Mouse (Mus musculus) lung, embryonic 16.5 days (tissue): Measurements from ENCODE around the gene Olfr544. TPM values are rescaled to one million over a fixed set of nuclear protein-coding genes. Genes with fewer than 3 reads are reported as not detected.
A peak's percentile ranks its signal among the peaks of the same experiment; 100 is the strongest.

Experiments
- ATAC-seq: fragments of 200-750 bp; cut with Nextera tagmentation; 2 replicates; pipeline ENCODE4 v1.8.0; 2017; ENCODE audit warnings: low read depth, mild to moderate bottlenecking, moderate library complexity
- H3K27ac ChIP-seq: fragments of 300-500 bp; sonication (generic); 2 replicates; pipeline ENCODE4 v1.5.1; 2014; ENCODE audit warnings: mild to moderate bottlenecking, control low read depth, low read length
- H3K27me3 ChIP-seq: fragments of 300-500 bp; sonication (generic); 2 replicates; pipeline ENCODE4 v1.6.1; 2014; ENCODE audit warnings: low read depth, low read length, mixed read lengths; ENCODE audit not compliant: control insufficient read depth, insufficient read depth
- H3K36me3 ChIP-seq: fragments of 300-500 bp; sonication (generic); 2 replicates; pipeline ENCODE4 v1.6.1; 2014; ENCODE audit warnings: low read length; ENCODE audit not compliant: control insufficient read depth, insufficient read depth
- H3K4me1 ChIP-seq: fragments of 300-500 bp; sonication (generic); replicated peaks from 2 replicates; pipeline ENCODE4 v1.6.1; 2014; ENCODE audit warnings: low read length, mixed read lengths; ENCODE audit not compliant: control insufficient read depth, insufficient read depth
- H3K4me2 ChIP-seq: fragments of 300-500 bp; sonication (generic); 2 replicates; pipeline ENCODE4 v1.6.1; 2014; ENCODE audit warnings: low read depth, low read length, control low read depth
- H3K4me3 ChIP-seq: fragments of 300-500 bp; sonication (generic); 2 replicates; pipeline ENCODE4 v1.5.1; 2014; ENCODE audit warnings: mild to moderate bottlenecking, low read length, control low read depth
- H3K9ac ChIP-seq: fragments of 300-500 bp; sonication (generic); 2 replicates; pipeline ENCODE4 v1.6.1; 2014; ENCODE audit warnings: low read length, control low read depth
- H3K9me3 ChIP-seq: fragments of 300-500 bp; sonication (generic); 2 replicates; pipeline ENCODE4 v1.6.1; 2016; ENCODE audit warnings: low read length; ENCODE audit not compliant: control insufficient read depth
- WGBS: fragments of 180-500 bp; shearing (Covaris S2); extraction: QIAGEN DNeasy Blood & Tissue Kit; methylation state at CpG from one replicate; pipeline ENCODE4 v1.1.7; 2014; 5-methylcytosine and 5-hydroxymethylcytosine counted together
- polyA plus RNA-seq: library from polyadenylated mRNA; unstranded; fragments of >200 nt; fragmentation: Nextera tagmentation; extraction: Ambion mirVana; gene quantifications from 2 replicates; pipeline ENCODE4 v1.2.1, GENCODE M21; 2015

Olfr544 gene
- polyA plus RNA-seq, 1 experiment from 2014 or later: 0.08 TPM

DNA sequence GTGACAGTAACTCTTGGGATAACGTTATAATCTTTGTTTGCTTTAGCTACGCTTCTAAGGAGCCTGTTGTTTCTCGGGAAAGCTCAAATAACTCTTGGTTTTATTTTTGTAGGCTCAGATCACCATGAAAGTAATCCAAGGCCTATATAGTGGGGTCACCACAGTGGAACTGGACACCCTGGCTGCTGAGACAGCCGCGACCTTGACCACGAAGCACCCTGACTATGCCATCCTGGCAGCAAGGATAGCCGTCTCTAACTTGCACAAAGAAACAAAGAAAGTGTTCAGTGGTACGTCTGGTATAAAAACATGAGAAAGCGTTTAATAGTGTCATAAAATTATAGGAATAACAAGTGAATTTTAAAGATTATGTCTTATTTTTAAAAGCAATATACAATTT is 41.7 kb downstream of the Olfr544 start:
- 89% methylated on average over 9 of the region's 9 CpGs for WGBS
- H3K27me3 ChIP-seq: no peaks in the 10 kb centered on the region
- no peak overlapping the region for H3K4me2 ChIP-seq
- ATAC-seq: no peak
- H3K4me1 ChIP-seq: peaks cover 16% of the 10 kb centered on the region
- H3K9me3 ChIP-seq: no peaks in the 10 kb centered on the region
- no peak overlapping the region for H3K9ac ChIP-seq
- peaks cover 37% of the 10 kb centered on the region for H3K36me3 ChIP-seq
- H3K27ac ChIP-seq: no peak overlapping the region
- no peak overlapping the region for H3K4me3 ChIP-seq

DNA sequence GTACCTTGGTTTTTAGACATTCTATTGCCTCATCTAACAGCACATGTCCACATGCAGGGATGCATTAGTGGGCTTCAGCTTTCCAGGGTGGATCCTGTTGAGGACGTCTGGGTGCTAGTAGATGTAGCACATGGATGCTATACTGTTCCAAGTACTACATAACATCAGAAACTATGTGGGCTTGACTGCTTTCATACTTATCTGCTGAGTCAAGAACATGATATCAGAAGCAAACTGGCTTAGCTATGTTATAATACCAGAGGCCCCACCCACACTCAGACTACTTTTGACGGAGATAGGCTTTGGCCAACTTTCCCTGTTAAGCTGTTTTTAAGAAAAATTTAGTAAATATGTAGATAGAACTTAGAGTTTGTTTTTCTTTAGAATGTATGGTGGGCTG is 43.8 kb downstream of the Olfr544 start:
- Histone ChIP-seq H3K4me3 (no peak overlapping the region), H3K9me3 (no peaks in the 10 kb centered on the region), H3K4me1 (peaks cover 16% of the 10 kb centered on the region), H3K27me3 (no peaks in the 10 kb centered on the region), H3K9ac (no peak overlapping the region), H3K4me2 (no peak overlapping the region), H3K27ac (no peak overlapping the region), H3K36me3 (peaks cover 25% of the 10 kb centered on the region)
- WGBS: 59% methylated on average over 2 of the region's 2 CpGs
- no peak for ATAC-seq

DNA sequence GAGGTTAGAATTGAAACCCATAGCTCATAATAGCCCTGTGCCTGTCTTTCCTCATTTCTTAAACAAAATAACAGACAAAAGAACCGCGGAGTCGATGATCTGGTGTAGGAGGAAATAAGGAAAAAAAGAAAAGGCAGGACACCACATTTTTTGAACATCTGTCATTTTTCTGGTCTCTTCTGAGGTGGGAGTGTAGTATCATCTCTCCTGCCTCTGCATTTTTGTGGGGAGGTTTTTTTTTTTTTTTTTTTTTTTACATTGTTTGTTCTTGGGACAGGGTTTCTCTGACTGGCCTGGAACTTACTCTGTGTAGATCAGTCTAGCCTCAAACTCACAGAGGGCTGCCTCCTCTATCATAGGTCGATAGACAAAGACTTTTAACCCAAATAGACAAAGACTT is 45.7 kb downstream of the Olfr544 start:
- Histone ChIP-seq H3K27me3 (no peaks in the 10 kb centered on the region), H3K9ac (peak overlapping the region; percentile 92), H3K4me2 (peak overlapping the region; percentile 69), H3K36me3 (peaks cover 15% of the 10 kb centered on the region), H3K27ac (peak overlapping the region; percentile 89), H3K4me1 (peaks cover 16% of the 10 kb centered on the region), H3K4me3 (peak overlapping the region; percentile 87), H3K9me3 (no peaks in the 10 kb centered on the region)
- ATAC-seq: no peak
- 0% methylated on average over 4 of the region's 4 CpGs for WGBS

GRCm38 (mm10) chr7:102441657-102442391 is 46.3 kb downstream of the Olfr544 start, which contains the start of gene Rrm1:
TSS of gene Rrm1 (plus strand) at chr7:102441695.
- H3K4me3 ChIP-seq: peak within 1 kb of the TSS; percentile 87
- H3K9me3 ChIP-seq: no peaks in the 10 kb centered on the region
- H3K27ac ChIP-seq: peak within 1 kb of the TSS; percentile 89
- peaks cover 16% of the 10 kb centered on the region for H3K4me1 ChIP-seq
- H3K9ac ChIP-seq: peak within 1 kb of the TSS; percentile 92
- under 1% methylated on average over 43 of the region's 56 CpGs for WGBS
- H3K27me3 ChIP-seq: no peaks in the 10 kb centered on the region
- peak within 1 kb of the TSS; percentile 69 for H3K4me2 ChIP-seq
- peaks cover 12% of the 10 kb centered on the region for H3K36me3 ChIP-seq
- peak; percentile 99 for ATAC-seq

GRCm38 (mm10) chr7:102440822-102441656 is 47.1 kb downstream of the Olfr544 start:
- Histone ChIP-seq H3K9me3 (no peaks in the 10 kb centered on the region), H3K36me3 (peaks cover 6% of the 10 kb centered on the region), H3K4me1 (peaks cover 16% of the 10 kb centered on the region), H3K27ac (peak overlapping the region; percentile 43), H3K4me3 (peak overlapping the region; percentile 87), H3K27me3 (no peaks in the 10 kb centered on the region), H3K9ac (no peak overlapping the region; the same call in 1 of the 2 replicates), H3K4me2 (peak overlapping the region; percentile 69)
- 53% methylated on average over 15 of the region's 15 CpGs for WGBS
- ATAC-seq: no peak

DNA sequence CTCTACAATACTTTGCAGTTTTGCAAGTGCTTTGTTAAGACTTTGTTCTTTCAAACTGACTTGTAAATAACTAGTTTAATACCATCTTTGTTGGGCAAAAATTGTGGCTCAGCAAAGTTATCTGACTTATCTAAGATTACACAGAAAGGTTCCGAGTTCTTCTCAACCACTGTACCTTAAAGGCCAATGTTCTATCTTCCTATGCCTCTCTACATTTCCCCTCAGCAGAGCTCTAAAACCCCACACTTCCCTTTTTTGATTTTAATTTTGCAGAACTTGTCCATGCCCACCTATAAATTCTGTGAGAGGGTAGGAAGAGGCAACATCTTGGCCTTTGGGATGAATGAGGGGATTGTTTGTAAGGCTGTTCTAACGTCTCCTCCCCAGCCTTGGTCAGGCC is 53.8 kb downstream of the Olfr544 start:
- Histone ChIP-seq H3K4me3 (no peak overlapping the region), H3K9me3 (no peaks in the 10 kb centered on the region), H3K9ac (no peak overlapping the region), H3K27ac (no peak overlapping the region), H3K27me3 (no peaks in the 10 kb centered on the region), H3K36me3 (no peaks in the 10 kb centered on the region), H3K4me1 (no peaks in the 10 kb centered on the region), H3K4me2 (no peak overlapping the region)
- no peak for ATAC-seq
- 68% methylated on average over 2 of the region's 2 CpGs for WGBS

Other genes starting within 250 kb of the Olfr544 start
- 78.1 and 82.1 TPM in 2 replicates for gene Rhog, start 232.3 kb downstream of the Olfr544 start, polyA plus RNA-seq
- gene Stim1, start 220.5 kb downstream of the Olfr544 start, polyA plus RNA-seq: 20.6 and 21.3 TPM in 2 replicates
- gene Rrm1, start 46.6 kb downstream of the Olfr544 start, polyA plus RNA-seq: 160 and 162 TPM in 2 replicates
- gene Olfr543, start 6.6 kb downstream of the Olfr544 start, polyA plus RNA-seq: 0.18 TPM in 1 of 2 replicates, not detected in the other
- not detected in 2 replicates for gene Olfr545, start 11.3 kb upstream of the Olfr544 start, polyA plus RNA-seq
- not detected in 2 replicates for gene Olfr547, start 46.4 kb upstream of the Olfr544 start, polyA plus RNA-seq
- gene Olfr548-ps1, start 52.6 kb upstream of the Olfr544 start, polyA plus RNA-seq: not detected in 2 replicates
- gene Olfr549, start 61.6 kb upstream of the Olfr544 start, polyA plus RNA-seq: not detected in 2 replicates
- 1.1 TPM in 2 replicates for gene Trim21, start 77.2 kb upstream of the Olfr544 start, polyA plus RNA-seq
- gene Olfr550, start 83.1 kb upstream of the Olfr544 start, polyA plus RNA-seq: not detected in 2 replicates
- gene Olfr551, start 103.6 kb upstream of the Olfr544 start, polyA plus RNA-seq: not detected in 2 replicates
- not detected in 2 replicates for gene Olfr552, start 109.5 kb upstream of the Olfr544 start, polyA plus RNA-seq
- gene Olfr553, start 129.9 kb upstream of the Olfr544 start, polyA plus RNA-seq: not detected in 2 replicates
- gene Olfr554, start 150.1 kb upstream of the Olfr544 start, polyA plus RNA-seq: not detected in 2 replicates
- not detected in 2 replicates for gene Olfr555, start 170.5 kb upstream of the Olfr544 start, polyA plus RNA-seq
- not detected in 2 replicates for gene Olfr556, start 176.6 kb upstream of the Olfr544 start, polyA plus RNA-seq
- gene Trim68, start 199.0 kb upstream of the Olfr544 start, polyA plus RNA-seq: 15.6 and 17.3 TPM in 2 replicates
- not detected in 2 replicates for gene Olfr557, start 207.6 kb upstream of the Olfr544 start, polyA plus RNA-seq
- 0.47 and 0.48 TPM in 2 replicates for gene Olfr558, start 213.9 kb upstream of the Olfr544 start, polyA plus RNA-seq
- gene Olfr33, start 230.8 kb upstream of the Olfr544 start, polyA plus RNA-seq: not detected in 2 replicates
- not detected in 2 replicates for gene Olfr559, start 239.2 kb upstream of the Olfr544 start, polyA plus RNA-seq